ENCODE assay signal across 8 mouse cellular contexts in genomic region chr16:31507457-31507755, GRCm38 (mm10).
DNase-seq lines count a peak whose midpoint lies in the region; ATAC-seq lines count a peak whose summit lies in the region.

No protein-coding gene starts in this region.

- 29% methylated on average over 6 of the region's 6 CpGs for WGBS in heart, embryonic 12.5 days
- 29% methylated on average over 6 of the region's 6 CpGs for WGBS in large intestine, adult 2 months

- intact Hi-C loops in heart, postnatal 14 days (cut with DNase I): no loop called here

- H3K4me2 ChIP-seq in heart, embryonic 12.5 days: peak overlapping the region; percentile 63

- no peaks in the 10 kb centered on the region for H3K36me3 ChIP-seq in heart, embryonic 12.5 days
- no peaks in the 10 kb centered on the region for H3K36me3 ChIP-seq in splenic B cell, adult 2 months (ENCODE audit: control insufficient read depth, insufficient read depth, low read length, poor library complexity, severe bottlenecking)

- peak; percentile 77 for ATAC-seq in heart, embryonic 12.5 days (ENCODE audit: insufficient number of reproducible peaks, low FRiP score)
- ATAC-seq in inflammation-experienced regulatory T-cells, adult 6 months: no peak

- no peak overlapping the region for H3K4me3 ChIP-seq in heart, embryonic 12.5 days

- no peak overlapping the region for H3K27ac ChIP-seq in heart, embryonic 12.5 days (ENCODE audit: poor library complexity, severe bottlenecking)

- H3K9ac ChIP-seq in heart, embryonic 12.5 days: no peak overlapping the region

- H3K9me3 ChIP-seq in heart, embryonic 12.5 days (replicated peaks): no peaks in the 10 kb centered on the region

- no peak for DNase-seq in heart, postnatal 14 days
- peak; percentile 76 for DNase-seq in 3134 (ENCODE audit: extremely low read depth, insufficient read length, low spot score)
- peak; percentile 79 to 86 for DNase-seq in adrenal gland, postnatal 36 days
- peak; percentile 64 for DNase-seq in large intestine, adult 2 months (ENCODE audit: low read depth, low spot score)
- peak; percentile 51 for DNase-seq in splenic B cell, adult 2 months (ENCODE audit: low read depth, low spot score)
- no peak for DNase-seq in urinary bladder, postnatal 10 days (ENCODE audit: low spot score)

- peaks cover 41% of the 10 kb centered on the region for H3K4me1 ChIP-seq in heart, embryonic 12.5 days (replicated peaks)

- no peaks in the 10 kb centered on the region for H3K27me3 ChIP-seq in heart, embryonic 12.5 days (replicated peaks)
- no peaks in the 10 kb centered on the region for H3K27me3 ChIP-seq in splenic B cell, adult 2 months (ENCODE audit: control insufficient read depth, insufficient read depth, low read length, poor library complexity, severe bottlenecking)

Comparison
In these comparisons a context has a peak if more than half of its experiments do, and no peak if none do; other contexts are left out.
1. DNase-seq: peak in 3134 (single experiment), adrenal gland, postnatal 36 days (2 of 2), large intestine, adult 2 months (single experiment) and splenic B cell, adult 2 months (single experiment); none in heart, postnatal 14 days (0 of 2) and urinary bladder, postnatal 10 days (single experiment).